8 mouse cellular contexts compared by ENCODE assay signal in the genomic region with DNA sequence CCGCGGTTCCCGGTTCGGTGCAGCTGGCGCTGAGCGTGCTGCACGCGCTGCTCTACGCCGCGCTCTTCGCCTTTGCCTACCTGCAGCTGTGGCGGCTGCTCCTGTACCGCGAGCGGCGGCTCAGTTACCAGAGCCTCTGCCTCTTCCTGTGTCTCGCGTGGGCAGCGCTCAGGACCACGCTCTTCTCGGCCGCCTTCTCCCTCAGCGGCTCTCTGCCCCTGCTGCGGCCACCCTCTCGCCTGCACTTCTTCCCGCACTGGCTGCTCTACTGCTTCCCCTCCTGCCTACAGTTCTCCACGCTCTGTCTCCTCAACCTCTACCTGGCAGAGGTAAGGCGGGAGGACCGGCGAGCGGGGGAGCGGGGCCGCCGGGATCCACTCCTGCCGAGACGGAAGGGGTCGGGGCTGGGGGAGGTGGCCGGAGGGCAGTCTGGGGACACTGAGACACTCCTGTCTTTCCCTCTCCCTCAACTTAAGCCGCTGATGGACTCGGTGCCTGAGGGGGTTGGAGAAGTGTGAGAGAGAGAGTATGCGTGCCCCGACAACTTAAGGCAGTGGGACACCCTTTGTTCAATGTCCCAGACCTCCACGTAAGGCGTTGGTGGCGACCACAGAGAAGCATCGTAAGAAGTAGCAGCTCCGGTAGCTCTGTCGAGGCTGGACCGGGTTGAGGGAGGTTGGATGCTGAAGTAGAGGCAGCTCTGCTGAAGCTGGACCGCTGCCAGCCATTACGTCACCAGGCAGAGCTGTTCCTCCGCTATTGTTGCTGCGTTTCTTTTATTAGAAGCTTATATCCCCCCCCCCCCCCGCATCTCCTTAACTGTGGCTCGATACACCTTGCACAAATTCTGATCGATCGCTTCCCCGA. TPM values are rescaled to one million over a fixed set of nuclear protein-coding genes. Genes with fewer than 3 reads are reported as not detected.
A peak's percentile ranks its signal among the peaks of the same experiment; 100 is the strongest.
DNase-seq lines count a peak whose midpoint lies in the region; ATAC-seq lines count a peak whose summit lies in the region.

Txndc16 (minus strand) TSS at position 239 of the 867 bp plus-strand sequence.

- no peaks in the 10 kb centered on the region for H3K36me3 ChIP-seq in intestine, embryonic 16.5 days (ENCODE audit: control insufficient read depth, insufficient read depth, low read length)

- peak; percentile 51 for ATAC-seq in intestine, embryonic 16.5 days

- no peaks in the 10 kb centered on the region for H3K9me3 ChIP-seq in intestine, embryonic 16.5 days (ENCODE audit: control insufficient read depth, low read length)

- H3K4me3 ChIP-seq in intestine, embryonic 16.5 days (ENCODE audit: low read length), result peak within 1 kb of the TSS; percentile 83

- no peaks in the 10 kb centered on the region for H3K27me3 ChIP-seq in intestine, embryonic 16.5 days (replicated peaks; ENCODE audit: control insufficient read depth, insufficient read depth, low read length)

- peak within 1 kb of the TSS; percentile 89 for H3K27ac ChIP-seq in intestine, embryonic 16.5 days (ENCODE audit: low read length)

- H3K4me2 ChIP-seq in intestine, embryonic 16.5 days (ENCODE audit: low read depth, low read length), result peak within 1 kb of the TSS; percentile 98

- DNase-seq in adrenal gland, adult 2 months, result peak; percentile 80
- peak; percentile 59 for DNase-seq in embryo, embryonic 11.5 days (ENCODE audit: low read depth, low spot score)
- no peak for DNase-seq in gonadal fat pad, adult 2 months (ENCODE audit: low read depth)
- DNase-seq in left cerebral cortex, postnatal 25 days (ENCODE audit: low spot score in 2 of 2), result peak; percentile 81 to 84
- peak; percentile 87 for DNase-seq in mesoderm, embryonic 11.5 days (ENCODE audit: low read depth, low spot score)
- DNase-seq in right cerebral cortex, postnatal 25 days, result peak; percentile 81
- peak; percentile 51 to 73 for DNase-seq in urinary bladder, postnatal 36 days (ENCODE audit: low spot score in 2 of 2)

- H3K4me1 ChIP-seq in intestine, embryonic 16.5 days (ENCODE audit: control insufficient read depth, insufficient read depth, low read length), result no peaks in the 10 kb centered on the region

- WGBS in intestine, embryonic 16.5 days, result under 1% methylated on average over 59 of the region's 59 CpGs

- intact Hi-C loops in left cerebral cortex, postnatal 25 days (cut with DNase I), result no loop called here

- peak within 1 kb of the TSS; percentile 87 for H3K9ac ChIP-seq in intestine, embryonic 16.5 days (ENCODE audit: low read depth, low read length)

RNA-seq across cellular contexts. Expression of gene Txndc16, which starts in this region (rescaled TPM):
- 10 to 100 TPM; 16.5 to 17.0 TPM for total RNA-seq in adrenal gland, adult 2 months (2021)
- polyA plus RNA-seq in adrenal gland, adult 2 months (2012; rRNA removed), result 6.6 and 14.6 TPM in 2 replicates
- polyA plus RNA-seq in gonadal fat pad, adult 2 months (2012; rRNA removed), result 18.7 and 20.8 TPM in 2 replicates
- polyA plus RNA-seq in intestine, embryonic 16.5 days (2015; fragmentation: Nextera tagmentation; extraction: Ambion mirVana), result 10.3 and 11.5 TPM in 2 replicates
- 10 to 100 TPM; 67.2 to 69.8 TPM for total RNA-seq in left cerebral cortex, postnatal 25 days (2021)
